Mouse (Mus musculus) spleen, postnatal 14 days (tissue): Measurements from ENCODE around the gene Mllt6.
"Not testable (repeated sequence)": the region's sequence is repeated elsewhere in the genome, so short reads cannot be mapped to it uniquely, and the experiment has no call there.

ENCODE experiments used
- DNase-seq, 2 experiments: peaks; one replicate each; pipeline ENCODE4 v3.0.0; 2021 to 2022; ENCODE audit warnings: low spot score in 2 of 2

The Mllt6 gene

DNA sequence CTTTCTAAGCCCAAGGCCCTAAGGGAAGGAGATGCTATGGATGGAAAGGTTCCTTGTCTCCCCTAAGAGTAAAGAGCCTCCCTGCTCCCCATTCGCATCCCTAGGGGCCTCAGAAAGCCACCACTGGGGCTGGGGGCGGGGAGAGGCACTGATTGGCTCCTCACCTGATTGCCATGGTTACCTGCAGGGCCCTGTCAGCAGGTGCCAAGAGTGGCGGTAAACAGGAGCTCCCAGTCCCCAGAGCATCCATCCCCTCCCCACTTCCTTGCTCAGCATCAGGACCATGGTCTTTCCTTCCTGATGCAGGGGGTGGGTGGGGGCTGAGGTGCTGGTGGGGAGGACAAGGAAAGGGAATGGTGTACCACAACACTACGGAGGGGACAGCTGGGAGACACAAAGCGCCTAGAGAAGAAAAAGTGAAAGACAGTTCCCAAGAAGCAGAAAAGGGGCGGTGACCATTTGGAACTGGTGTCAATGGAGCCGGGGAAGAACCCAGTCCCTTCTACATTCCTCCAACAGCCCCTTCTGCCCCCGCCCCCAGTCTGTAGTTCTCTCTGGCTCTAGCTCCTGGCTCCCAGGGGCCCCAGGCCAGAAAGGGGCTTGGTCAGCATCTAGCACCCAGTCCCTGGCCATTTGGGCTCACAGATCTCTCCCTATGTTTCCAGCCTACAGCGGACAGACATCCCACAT lies 32.6 kb downstream of the Mllt6 start:
- DNase-seq: no peak

DNA sequence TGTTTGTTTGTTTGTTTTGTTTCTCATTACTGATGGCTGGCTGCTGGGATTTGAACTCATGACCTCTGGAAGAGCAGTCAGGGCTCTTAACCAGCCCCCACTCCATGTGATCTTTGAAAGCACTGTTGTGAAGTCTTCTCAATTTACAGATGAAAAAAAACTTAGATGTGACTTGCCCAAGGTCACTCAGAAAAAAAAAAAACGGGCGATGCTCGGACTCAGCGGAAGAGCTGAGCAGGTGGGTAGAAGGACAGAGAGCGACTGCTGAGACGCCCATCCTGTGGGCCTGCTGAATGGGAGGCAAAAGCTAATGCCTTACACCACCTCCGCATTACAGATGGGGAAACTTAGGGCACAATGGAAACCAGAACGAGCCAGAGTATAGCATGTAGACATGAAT lies 33.5 kb downstream of the Mllt6 start:
- DNase-seq: no peak

DNA sequence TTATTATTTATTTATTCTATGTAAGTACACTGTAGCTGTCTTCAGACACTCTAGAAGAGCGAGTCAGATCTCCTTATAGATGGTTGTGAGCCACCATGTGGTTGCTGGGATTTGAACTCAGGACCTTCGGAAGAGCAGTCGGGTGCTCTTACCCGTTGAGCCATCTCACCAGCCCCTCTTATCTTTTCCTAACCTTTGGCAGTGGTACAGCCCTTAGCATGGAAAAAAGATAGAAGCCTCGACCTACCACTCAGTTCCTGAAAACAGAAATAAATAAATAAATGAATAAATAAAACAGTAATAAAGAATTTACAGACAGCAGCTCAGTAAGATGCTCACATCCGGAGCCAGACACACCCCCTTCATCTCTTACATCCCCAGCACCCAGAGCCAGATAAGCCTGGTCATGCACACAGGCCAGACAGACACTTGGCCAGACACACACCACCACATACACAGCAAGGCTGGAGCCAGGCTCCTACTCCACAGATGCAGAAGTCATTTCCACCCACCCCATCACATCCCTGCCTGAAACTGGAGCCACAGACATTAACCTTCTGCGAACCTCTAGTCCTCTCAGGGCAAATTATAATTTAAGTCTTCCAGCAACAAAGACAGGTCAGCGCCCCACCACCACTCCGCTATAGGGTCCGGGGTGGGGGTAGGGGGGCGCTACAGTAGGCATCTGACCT lies 34.1 kb downstream of the Mllt6 start:
- no peak for DNase-seq

DNA sequence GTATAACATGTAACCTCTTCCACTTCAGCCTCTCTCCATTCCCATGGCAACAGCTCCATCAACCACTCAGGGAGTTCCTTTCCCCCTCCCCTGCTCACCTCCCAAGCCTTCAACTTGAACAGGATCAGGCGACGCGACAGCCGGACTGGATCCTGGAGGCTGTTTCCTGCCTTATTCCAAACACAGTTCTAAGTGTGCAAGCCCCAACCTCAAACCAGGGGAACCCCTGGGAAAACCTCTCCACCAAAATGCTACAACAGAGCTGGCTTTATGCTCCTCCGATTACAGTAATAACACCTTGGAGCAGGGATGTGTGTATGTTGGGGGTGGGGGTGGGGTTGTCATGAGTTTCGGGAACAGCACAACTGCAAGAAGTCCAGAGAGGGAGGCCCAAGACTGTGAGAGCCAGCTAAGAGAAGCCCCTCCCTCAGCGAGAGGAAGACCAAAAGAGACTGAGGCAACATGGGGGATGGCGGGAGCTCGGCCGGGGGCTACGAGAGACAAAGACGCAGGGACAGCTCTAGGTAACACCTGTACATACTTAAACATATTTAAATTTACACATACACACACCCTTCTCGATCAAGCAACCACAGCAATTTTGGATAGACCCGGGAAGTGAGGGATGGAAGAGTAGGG lies 34.8 kb downstream of the Mllt6 start:
- no peak for DNase-seq

DNA sequence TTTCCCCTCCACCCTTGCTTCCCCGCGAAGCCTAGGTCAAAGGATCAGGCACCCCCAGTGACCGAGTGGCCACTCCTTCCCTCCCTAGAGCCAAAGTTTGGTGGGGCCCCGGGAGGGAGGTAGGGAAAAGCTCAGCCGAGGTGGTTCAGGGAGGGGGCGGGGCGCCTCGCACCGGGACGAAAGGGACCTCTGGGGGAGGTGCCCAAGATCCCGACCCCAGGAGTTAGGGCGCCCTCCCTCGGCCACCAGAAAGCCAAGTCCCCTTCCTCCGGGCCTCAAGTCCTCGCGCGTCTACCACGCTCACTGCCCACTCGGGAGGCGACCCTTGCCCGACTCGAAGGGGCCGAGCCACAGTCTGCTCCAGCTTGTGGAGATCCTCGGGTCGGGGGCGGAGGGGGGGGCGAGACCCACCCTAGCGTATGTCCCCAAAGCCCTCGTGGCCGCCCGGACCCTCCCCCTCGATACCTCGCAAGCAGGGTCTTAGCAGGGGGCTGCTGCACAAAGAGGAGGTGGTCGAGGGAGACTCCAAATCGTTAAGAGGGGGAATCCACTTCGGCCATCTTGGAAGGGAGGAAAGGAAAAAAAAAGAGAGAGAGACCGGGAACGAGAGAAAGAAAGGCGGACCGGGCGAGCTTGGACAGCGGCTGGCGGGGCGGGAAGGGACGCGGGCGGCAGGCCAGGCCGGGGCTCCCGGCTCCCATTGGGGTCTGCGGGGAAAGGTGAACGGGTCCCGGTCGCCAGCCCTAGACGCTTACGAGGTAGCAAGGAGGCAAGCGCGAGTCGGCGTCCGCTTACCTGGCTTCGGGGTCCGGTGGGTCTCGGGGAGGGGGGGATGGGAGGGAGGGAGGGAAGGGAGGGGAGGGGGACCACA lies 35.8 kb downstream of the Mllt6 start:
- DNase-seq: peak in 1 of 2 experiments; percentile 24

DNA sequence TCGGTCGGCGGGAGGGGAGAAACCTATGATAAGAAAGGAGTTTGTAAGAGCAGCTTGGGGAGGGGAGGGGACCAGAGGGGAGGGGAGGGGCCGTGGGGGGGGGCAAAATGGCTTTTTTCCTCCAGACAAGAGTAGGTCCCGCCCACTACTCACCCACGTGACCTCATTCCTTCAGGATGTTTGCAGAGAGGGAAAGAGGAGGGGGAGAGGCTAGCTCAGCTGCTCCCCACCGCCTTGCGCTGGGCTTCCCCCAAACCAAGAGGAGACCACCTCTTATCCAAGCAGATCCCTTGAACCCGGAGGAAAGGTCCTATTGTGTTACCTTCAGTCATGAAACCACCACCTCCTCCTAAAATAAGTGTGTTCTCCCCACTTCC lies 36.4 kb downstream of the Mllt6 start:
- DNase-seq: no peak

DNA sequence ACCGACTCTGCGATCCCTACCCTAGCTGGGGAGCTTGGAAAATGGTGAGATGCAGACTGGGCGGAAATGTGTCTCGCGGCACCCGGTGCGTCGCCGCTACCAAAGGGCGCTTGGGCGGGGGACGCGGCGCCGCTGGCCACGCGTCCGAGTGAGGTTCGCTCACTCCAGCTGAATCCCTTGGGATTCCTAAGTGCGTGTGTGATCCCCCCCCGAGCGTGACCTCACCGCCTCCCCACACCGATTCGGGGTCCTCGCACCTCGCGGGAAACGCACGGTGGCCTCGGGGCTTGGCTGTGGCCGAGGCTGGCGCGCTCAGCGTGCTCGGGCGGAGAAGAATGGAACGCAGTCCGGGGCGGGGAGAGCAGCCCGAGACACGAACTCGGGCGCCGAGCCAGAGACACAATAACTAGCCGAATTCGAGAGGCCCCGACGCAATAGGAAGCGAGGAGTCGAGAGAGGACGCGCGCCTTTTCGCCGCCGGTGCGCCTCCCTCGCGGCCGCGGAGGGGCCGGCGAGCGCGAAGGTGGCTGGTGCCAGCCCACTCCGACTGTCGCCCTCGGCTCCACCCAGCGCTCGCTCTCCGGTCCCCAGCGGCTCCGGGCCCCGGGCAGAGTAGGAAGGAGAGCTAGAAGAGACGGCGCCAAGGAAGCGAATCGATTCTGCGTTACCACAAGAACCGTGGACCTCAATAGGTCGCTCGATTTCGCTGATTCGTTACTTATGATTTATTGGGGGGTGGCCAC lies 37.0 kb downstream of the Mllt6 start, which contains the start of gene Pcgf2:
Pcgf2 (minus strand) TSS at position 495 of the 743 bp plus-strand sequence.
- DNase-seq: peak in 1 of 2 experiments; percentile 35

DNA sequence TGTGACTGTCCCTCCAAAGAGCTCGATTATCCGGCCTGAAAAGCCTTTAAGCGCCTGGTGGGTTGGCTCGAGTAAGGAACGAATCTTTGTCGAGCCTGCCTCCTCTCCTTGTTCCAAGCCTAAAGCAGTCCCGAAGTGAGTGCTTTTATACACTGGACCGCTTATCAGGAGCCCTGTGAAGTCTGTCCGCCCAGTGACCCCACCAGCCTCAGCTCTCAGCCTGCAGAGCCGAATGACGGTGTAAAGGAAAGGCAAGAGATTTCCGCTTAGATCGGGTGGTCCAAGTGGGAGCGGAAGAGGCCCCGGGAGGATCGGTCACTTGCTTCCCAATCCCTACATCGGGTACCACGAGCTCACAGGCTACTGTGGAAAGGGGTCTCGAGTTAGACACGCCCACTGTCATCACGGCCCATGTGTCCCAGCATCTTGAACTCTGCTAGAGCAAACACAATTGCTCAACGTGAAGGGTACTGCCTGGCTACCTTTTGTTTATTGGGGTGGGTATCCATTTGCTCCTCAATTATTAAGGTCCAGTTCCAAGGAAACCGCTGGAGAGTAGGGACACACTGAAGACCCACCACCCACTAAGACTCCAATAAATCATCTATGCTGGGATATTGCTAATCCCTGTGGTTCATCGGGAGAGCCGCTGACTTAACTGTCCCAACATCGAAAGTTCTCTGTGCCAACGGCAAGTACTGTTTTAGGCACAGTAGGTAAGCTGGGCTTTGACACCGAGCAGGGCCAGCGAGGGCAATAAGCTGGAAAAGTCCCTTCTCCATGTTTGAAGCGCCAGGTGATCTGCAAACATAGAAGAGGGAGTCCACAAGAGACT lies 37.7 kb downstream of the Mllt6 start:
- DNase-seq: no peak

DNA sequence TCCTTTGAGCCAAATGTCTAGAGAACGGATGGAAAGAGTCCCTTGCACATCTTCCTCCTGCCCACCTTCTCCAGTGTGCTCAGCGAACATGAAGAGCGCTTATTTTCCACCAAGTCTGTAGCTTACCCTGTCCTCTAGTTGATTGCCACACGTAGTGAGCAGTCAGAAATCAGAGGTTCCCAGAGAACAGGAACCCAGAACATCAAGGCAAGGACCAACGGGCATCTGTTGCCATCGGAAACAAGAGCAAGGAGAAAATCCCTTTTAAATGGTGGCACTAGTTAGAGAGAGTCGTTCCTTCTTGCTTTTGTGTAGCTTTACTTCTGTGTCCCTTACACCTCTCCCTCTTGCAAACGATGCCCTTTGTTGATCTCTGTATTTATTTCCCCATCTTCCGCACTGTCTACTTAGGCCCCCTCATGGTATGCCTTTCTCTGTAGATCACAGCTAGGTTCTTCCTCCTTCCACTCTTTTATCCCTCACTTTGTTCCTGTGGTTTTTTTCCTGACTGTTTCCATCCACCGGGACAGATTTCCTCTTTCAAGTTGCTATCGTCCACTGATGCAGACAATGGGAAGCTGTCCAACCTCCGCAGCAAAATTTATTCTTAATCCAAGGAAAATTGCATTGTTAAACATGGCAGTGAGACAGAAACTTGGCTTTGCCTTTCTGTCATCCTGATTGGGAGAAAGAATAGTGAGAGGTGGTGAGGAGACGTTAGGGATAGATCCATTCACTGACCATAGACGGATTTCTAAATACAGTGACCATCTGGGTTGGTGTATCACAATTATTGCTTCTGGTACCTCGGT lies 38.6 kb downstream of the Mllt6 start:
- no peak for DNase-seq

DNA sequence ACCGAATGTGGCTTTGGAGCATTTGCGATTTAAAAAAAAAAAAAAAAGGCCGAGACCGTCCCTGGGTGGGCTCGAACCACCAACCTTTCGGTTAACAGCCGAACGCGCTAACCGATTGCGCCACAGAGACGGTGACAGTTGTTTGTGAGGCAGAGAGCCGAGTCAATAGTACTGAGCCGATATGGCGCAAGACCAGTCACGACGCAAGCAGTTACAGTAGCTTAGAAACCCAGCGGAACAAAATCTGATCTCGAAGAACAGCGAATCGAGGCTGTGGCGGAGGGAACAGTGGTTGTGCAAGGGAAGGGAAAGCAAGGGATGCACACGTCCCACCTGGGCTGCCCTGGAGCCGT lies 39.2 kb downstream of the Mllt6 start:
- peak; percentile 74 to 87 for DNase-seq

DNA sequence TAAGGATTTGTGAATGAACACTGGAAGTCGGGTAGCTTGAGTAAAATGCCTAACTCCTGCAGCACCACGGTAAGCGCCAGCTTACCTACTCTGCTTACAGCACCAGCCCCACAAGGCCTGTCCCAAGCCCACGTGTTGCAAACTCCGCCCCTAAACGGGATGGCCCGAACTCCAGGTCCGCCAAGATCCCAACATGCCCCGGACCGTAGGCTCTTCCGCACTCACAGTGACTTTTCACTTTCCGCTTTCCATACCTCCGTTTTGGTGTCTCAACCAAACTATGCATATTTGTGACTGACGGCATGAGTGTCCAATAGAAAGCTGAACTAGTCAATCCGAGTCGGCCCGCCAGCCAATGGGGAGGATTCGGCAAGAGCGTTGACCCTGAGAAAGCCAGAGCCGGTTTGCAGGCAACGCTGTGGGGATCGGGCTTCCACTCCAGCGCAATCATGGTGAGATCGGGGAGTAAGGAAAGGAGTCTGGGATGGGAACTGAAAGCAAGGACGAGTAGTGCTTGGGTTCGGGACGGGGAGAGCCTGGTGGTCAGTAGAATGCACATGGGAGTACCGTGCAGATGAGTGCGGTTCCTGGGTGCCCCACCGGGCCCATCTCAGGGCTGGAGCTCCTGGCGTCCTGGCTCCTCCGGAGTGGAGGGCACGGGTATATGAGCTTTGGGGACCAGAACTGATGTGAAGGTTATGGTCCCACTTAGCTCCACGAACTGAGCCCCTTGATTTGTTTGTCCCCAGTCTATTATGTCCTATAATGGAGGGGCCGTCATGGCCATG lies 40.0 kb downstream of the Mllt6 start, which contains the start of gene Psmb3:
Psmb3 (plus strand) TSS at position 361 of the 788 bp plus-strand sequence.
- DNase-seq: peak; percentile 92 to 98

DNA sequence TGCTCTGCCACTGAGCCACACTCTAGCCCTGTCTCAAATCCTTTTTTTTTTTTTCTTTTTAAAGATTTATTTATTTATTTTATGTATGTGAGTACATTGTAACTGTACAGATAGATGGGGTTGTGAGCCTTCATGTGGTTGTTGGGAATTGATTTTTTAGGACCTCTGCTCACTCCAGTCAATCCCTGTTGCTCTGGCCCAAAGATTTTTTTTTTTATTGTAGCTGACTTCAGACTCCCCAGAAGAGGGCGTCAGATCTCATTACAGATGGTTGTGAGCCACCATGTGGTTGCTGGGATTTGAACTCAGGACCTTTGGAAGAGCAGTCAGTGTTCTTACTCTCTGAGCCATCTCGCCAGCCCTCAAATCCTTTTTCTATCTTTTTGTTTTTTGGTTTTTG lies 46.9 kb downstream of the Mllt6 start:
- not testable (repeated sequence) for DNase-seq

DNA sequence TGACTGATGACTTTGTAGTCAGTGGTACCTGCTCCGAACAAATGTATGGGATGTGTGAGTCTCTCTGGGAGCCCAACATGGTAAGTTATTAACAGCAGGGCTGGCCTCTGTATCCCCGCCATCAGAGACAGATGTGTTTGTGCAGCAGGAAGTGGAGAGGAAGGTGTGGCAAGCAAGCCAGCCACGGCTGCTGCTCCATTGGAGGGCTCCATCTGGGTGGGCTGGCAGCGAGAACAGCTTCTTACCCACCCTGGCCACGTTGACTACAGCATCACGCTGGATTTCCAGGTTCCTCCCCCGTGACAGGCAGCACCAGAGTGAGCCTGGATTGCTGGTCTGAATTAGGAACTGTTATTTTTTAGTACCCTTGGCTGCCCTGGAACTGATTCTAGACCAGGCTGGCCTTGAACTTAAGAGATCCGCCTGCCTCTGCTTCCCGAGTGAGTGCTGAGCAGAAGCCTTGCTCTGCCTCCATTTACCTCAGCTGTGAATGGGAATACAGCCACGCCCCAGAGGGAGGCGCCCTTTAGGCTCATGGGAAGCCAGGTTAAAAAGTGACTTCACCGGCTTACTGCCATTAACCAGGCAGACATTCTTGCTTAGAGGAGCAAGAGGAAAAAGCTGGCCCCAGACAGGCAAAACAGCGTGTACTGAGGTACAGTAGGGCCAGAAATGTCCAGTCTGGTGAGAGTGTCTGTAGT lies 48.1 kb downstream of the Mllt6 start:
- DNase-seq: no peak

DNA sequence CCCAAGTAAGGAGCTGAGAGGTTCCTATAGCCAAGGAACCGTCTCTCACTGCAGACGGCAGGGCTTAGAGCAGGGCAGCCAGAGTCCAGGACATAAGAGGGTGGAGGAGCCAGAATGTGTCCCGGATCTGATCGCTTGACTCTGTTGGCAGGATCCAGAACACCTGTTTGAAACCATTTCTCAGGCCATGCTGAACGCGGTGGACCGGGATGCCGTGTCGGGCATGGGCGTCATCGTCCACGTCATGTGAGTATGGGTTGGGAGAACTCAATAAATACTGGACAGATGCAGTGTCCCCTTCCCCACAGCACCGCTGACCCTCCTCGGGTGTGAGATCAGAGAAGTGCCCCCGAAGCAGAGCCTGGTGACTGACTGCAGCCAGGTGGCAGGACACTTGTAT lies 49.1 kb downstream of the Mllt6 start:
- no peak for DNase-seq

DNA sequence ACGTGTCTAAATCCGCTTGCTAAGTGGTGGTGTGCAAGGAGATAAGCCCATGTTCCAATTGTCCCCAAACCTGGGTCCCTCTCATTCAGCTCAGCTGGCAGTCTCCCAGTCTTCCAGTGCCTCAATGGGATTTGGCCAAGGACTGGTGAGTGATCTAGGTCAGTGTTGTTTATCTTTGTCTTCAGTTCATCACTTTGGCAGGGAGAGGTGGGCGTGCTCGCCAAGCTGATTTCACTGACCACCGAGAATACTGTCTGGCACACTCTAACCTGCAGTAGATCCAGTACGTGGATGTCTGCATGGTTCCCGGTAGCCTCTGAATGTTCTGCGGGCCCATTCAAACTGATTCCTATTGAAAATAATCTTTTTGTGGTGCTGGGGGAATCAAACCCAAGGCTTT lies 50.7 kb downstream of the Mllt6 start:
- DNase-seq: no peak

DNA sequence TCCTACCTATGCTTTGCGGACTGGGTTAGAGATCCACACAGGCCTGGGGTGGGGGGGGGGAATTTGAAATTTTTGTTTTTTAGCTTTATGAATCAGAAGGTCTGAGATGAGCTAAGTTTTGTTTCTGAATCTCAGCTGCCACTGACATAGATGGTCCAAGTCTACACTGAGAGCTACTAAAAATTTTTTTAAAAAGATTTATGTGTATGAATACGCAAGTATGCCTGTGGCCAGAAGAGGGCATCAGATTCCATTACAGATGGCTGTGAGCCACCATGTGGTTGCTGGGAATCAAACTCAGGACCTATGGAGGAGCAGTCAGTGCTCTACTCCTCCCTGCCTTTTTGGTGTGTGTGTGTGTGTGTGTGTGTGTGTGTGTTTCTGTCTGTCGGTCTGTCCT lies 51.1 kb downstream of the Mllt6 start:
- DNase-seq: no peak

DNA sequence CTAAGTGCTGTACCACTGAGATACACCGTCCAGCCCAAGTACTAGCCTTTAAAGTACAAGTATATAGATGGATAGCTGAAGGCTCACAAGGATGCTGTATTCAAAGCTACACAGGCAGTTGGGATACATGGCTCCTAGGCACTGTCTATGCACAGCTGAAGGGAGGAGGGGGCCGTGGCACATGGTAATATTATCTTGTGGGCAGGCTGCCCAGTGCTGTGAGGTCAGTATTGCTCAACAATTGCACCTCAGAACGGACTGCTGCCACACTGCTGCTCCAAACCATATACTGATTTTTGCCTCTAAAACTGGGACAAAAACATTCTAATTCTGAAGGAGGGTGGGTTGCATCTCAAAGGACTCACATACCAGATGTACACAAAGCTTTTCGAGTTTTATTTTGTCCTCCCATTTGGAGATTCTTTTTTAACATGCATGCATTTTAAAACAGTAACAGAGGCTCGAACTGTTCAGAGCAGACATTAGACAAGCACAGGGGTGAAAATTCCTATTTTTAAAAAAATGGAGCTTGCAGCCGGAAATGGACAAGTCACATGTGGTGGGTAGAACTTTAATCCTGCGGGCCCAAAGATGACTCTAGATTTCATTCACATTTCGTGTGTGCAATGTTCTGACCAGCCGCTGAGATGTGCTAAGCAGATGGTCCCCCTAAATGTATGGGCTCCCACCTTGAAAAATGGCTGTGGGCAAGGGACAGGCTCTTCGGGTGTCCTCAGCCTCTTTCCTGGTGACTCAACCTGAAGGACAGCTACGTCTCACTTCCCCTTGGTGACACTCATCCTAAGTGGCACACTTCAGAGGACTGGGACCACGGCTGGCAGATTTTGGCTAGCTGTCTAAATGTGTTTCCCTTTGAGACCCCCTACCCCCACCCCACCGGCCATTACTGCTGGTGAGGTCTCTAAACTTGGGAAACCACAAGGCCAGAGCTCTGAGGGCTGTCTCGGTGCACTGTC lies 51.9 kb downstream of the Mllt6 start:
- no peak for DNase-seq
